Mouse (Mus musculus): ENCODE data around the gene Wnt3. TPM values are rescaled to one million over a fixed set of nuclear protein-coding genes. Genes with fewer than 3 reads are reported as not detected.

The Wnt3 gene
- polyA plus RNA-seq, 1 experiment: 10.4 TPM

GRCm38 (mm10) chr11:103856641-103857040 lies 82.7 kb downstream of the Wnt3 start:
- no peak overlapping the region for H3K9ac ChIP-seq (ENCODE audit: low read depth, poor library complexity, severe bottlenecking)
- H3K27me3 ChIP-seq (ENCODE audit: control insufficient read depth, insufficient read depth, low read length, poor library complexity, severe bottlenecking): no peaks in the 10 kb centered on the region
- TF ChIP-seq CTCF (IDR thresholded peaks at IDR 0.05; ENCODE audit: low read depth, low read length): no peak
- no peak for TF ChIP-seq EP300 (IDR thresholded peaks at IDR 0.05; ENCODE audit: insufficient read depth, low read depth, low read length)
- TF ChIP-seq POLR2A (IDR thresholded peaks at IDR 0.05; ENCODE audit: insufficient read depth, low read length): no peak
- no peak overlapping the region for H3K4me3 ChIP-seq (ENCODE audit: low read depth, low read length)
- no peaks in the 10 kb centered on the region for H3K4me1 ChIP-seq (ENCODE audit: control insufficient read depth, insufficient read depth, low read length)
- no peak overlapping the region for H3K27ac ChIP-seq (ENCODE audit: insufficient read depth, low read length)
- peaks cover 11% of the 10 kb centered on the region for H3K36me3 ChIP-seq (ENCODE audit: control insufficient read depth, insufficient read depth, low read length, poor library complexity, severe bottlenecking)
- no peaks in the 10 kb centered on the region for H3K9me3 ChIP-seq (replicated peaks; ENCODE audit: control insufficient read depth, insufficient read depth, low read length, poor library complexity, severe bottlenecking)

GRCm38 (mm10) chr11:103858760-103859159 lies 84.8 kb downstream of the Wnt3 start:
- Histone ChIP-seq H3K27me3 (ENCODE audit: control insufficient read depth, insufficient read depth, low read length, poor library complexity, severe bottlenecking) (no peaks in the 10 kb centered on the region), H3K4me3 (ENCODE audit: low read depth, low read length) (no peak overlapping the region), H3K9ac (ENCODE audit: low read depth, poor library complexity, severe bottlenecking) (no peak overlapping the region), H3K9me3 (replicated peaks; ENCODE audit: control insufficient read depth, insufficient read depth, low read length, poor library complexity, severe bottlenecking) (no peaks in the 10 kb centered on the region), H3K4me1 (ENCODE audit: control insufficient read depth, insufficient read depth, low read length) (no peaks in the 10 kb centered on the region), H3K27ac (ENCODE audit: insufficient read depth, low read length) (no peak overlapping the region), H3K36me3 (ENCODE audit: control insufficient read depth, insufficient read depth, low read length, poor library complexity, severe bottlenecking) (peaks cover 14% of the 10 kb centered on the region)
- TF ChIP-seq POLR2A (IDR thresholded peaks at IDR 0.05; ENCODE audit: insufficient read depth, low read length): no peak
- no peak for TF ChIP-seq CTCF (IDR thresholded peaks at IDR 0.05; ENCODE audit: low read depth, low read length)
- TF ChIP-seq EP300 (IDR thresholded peaks at IDR 0.05; ENCODE audit: insufficient read depth, low read depth, low read length): no peak

GRCm38 (mm10) chr11:103859933-103860610 lies 86.1 kb downstream of the Wnt3 start:
- TF ChIP-seq CTCF (IDR thresholded peaks at IDR 0.05; ENCODE audit: low read depth, low read length) (no peak), POLR2A (IDR thresholded peaks at IDR 0.05; ENCODE audit: insufficient read depth, low read length) (no peak), EP300 (IDR thresholded peaks at IDR 0.05; ENCODE audit: insufficient read depth, low read depth, low read length) (no peak)
- no peaks in the 10 kb centered on the region for H3K9me3 ChIP-seq (replicated peaks; ENCODE audit: control insufficient read depth, insufficient read depth, low read length, poor library complexity, severe bottlenecking)
- peaks cover 3% of the 10 kb centered on the region for H3K4me1 ChIP-seq (ENCODE audit: control insufficient read depth, insufficient read depth, low read length)
- H3K27ac ChIP-seq (ENCODE audit: insufficient read depth, low read length): no peak overlapping the region
- no peak overlapping the region for H3K4me3 ChIP-seq (ENCODE audit: low read depth, low read length)
- H3K27me3 ChIP-seq (ENCODE audit: control insufficient read depth, insufficient read depth, low read length, poor library complexity, severe bottlenecking): no peaks in the 10 kb centered on the region
- H3K9ac ChIP-seq (ENCODE audit: low read depth, poor library complexity, severe bottlenecking): no peak overlapping the region
- peaks cover 14% of the 10 kb centered on the region for H3K36me3 ChIP-seq (ENCODE audit: control insufficient read depth, insufficient read depth, low read length, poor library complexity, severe bottlenecking)

GRCm38 (mm10) chr11:103862951-103863350 lies 89.0 kb downstream of the Wnt3 start:
- Histone ChIP-seq H3K9me3 (replicated peaks; ENCODE audit: control insufficient read depth, insufficient read depth, low read length, poor library complexity, severe bottlenecking) (no peaks in the 10 kb centered on the region), H3K9ac (ENCODE audit: low read depth, poor library complexity, severe bottlenecking) (no peak overlapping the region), H3K4me1 (ENCODE audit: control insufficient read depth, insufficient read depth, low read length) (peaks cover 3% of the 10 kb centered on the region), H3K27ac (ENCODE audit: insufficient read depth, low read length) (no peak overlapping the region), H3K4me3 (ENCODE audit: low read depth, low read length) (no peak overlapping the region), H3K36me3 (ENCODE audit: control insufficient read depth, insufficient read depth, low read length, poor library complexity, severe bottlenecking) (peaks cover 12% of the 10 kb centered on the region), H3K27me3 (ENCODE audit: control insufficient read depth, insufficient read depth, low read length, poor library complexity, severe bottlenecking) (no peaks in the 10 kb centered on the region)
- no peak for TF ChIP-seq POLR2A (IDR thresholded peaks at IDR 0.05; ENCODE audit: insufficient read depth, low read length)
- no peak for TF ChIP-seq CTCF (IDR thresholded peaks at IDR 0.05; ENCODE audit: low read depth, low read length)
- TF ChIP-seq EP300 (IDR thresholded peaks at IDR 0.05; ENCODE audit: insufficient read depth, low read depth, low read length): no peak

- TF ChIP-seq EP300 (IDR thresholded peaks at IDR 0.05; ENCODE audit: insufficient read depth, low read depth, low read length) (no peak), CTCF (IDR thresholded peaks at IDR 0.05; ENCODE audit: low read depth, low read length) (no peak), POLR2A (IDR thresholded peaks at IDR 0.05; ENCODE audit: insufficient read depth, low read length) (no peak)
- peaks cover 8% of the 10 kb centered on the region for H3K36me3 ChIP-seq (ENCODE audit: control insufficient read depth, insufficient read depth, low read length, poor library complexity, severe bottlenecking)
- H3K4me1 ChIP-seq (ENCODE audit: control insufficient read depth, insufficient read depth, low read length): peaks cover 3% of the 10 kb centered on the region
- H3K4me3 ChIP-seq (ENCODE audit: low read depth, low read length): no peak overlapping the region
- no peak overlapping the region for H3K9ac ChIP-seq (ENCODE audit: low read depth, poor library complexity, severe bottlenecking)
- H3K27me3 ChIP-seq (ENCODE audit: control insufficient read depth, insufficient read depth, low read length, poor library complexity, severe bottlenecking): no peaks in the 10 kb centered on the region
- H3K27ac ChIP-seq (ENCODE audit: insufficient read depth, low read length): no peak overlapping the region
- no peaks in the 10 kb centered on the region for H3K9me3 ChIP-seq (replicated peaks; ENCODE audit: control insufficient read depth, insufficient read depth, low read length, poor library complexity, severe bottlenecking)
Observed at GRCm38 (mm10) chr11:103864486-103864885, 90.5 kb downstream of the Wnt3 start.

GRCm38 (mm10) chr11:103865346-103865745 lies 91.4 kb downstream of the Wnt3 start:
- Histone ChIP-seq H3K27ac (ENCODE audit: insufficient read depth, low read length) (no peak overlapping the region), H3K4me1 (ENCODE audit: control insufficient read depth, insufficient read depth, low read length) (peaks cover 3% of the 10 kb centered on the region), H3K9ac (ENCODE audit: low read depth, poor library complexity, severe bottlenecking) (no peak overlapping the region), H3K4me3 (ENCODE audit: low read depth, low read length) (no peak overlapping the region), H3K9me3 (replicated peaks; ENCODE audit: control insufficient read depth, insufficient read depth, low read length, poor library complexity, severe bottlenecking) (no peaks in the 10 kb centered on the region), H3K36me3 (ENCODE audit: control insufficient read depth, insufficient read depth, low read length, poor library complexity, severe bottlenecking) (peaks cover 8% of the 10 kb centered on the region), H3K27me3 (ENCODE audit: control insufficient read depth, insufficient read depth, low read length, poor library complexity, severe bottlenecking) (no peaks in the 10 kb centered on the region)
- no peak for TF ChIP-seq CTCF (IDR thresholded peaks at IDR 0.05; ENCODE audit: low read depth, low read length)
- TF ChIP-seq EP300 (IDR thresholded peaks at IDR 0.05; ENCODE audit: insufficient read depth, low read depth, low read length): no peak
- no peak for TF ChIP-seq POLR2A (IDR thresholded peaks at IDR 0.05; ENCODE audit: insufficient read depth, low read length)

Other genes with a start within 250 kb of the Wnt3 start
- not detected in 2 replicates for gene Gm884, start 153.0 kb upstream of the Wnt3 start, polyA plus RNA-seq (2011; ENCODE audit: insufficient read depth, insufficient read length, low read depth, missing spikeins)
- not detected in 2 replicates for gene Lyzl6, start 135.3 kb upstream of the Wnt3 start, polyA plus RNA-seq (2011; ENCODE audit: insufficient read depth, insufficient read length, low read depth, missing spikeins)
- gene Rprml, start 124.6 kb upstream of the Wnt3 start, polyA plus RNA-seq (2011; ENCODE audit: insufficient read depth, insufficient read length, low read depth, missing spikeins): not detected in 2 replicates
- 38.5 and 41.8 TPM in 2 replicates for gene Gosr2, start 76.3 kb upstream of the Wnt3 start, polyA plus RNA-seq (2011; ENCODE audit: insufficient read depth, insufficient read length, low read depth, missing spikeins)
- 0.22 TPM in 1 of 2 replicates, not detected in the other for gene Wnt9b, start 24.3 kb upstream of the Wnt3 start, polyA plus RNA-seq (2011; ENCODE audit: insufficient read depth, insufficient read length, low read depth, missing spikeins)
- gene Nsf, start 179.9 kb downstream of the Wnt3 start, polyA plus RNA-seq (2011; ENCODE audit: insufficient read depth, insufficient read length, low read depth, missing spikeins): 60.4 and 69.8 TPM in 2 replicates
- 16.7 and 16.9 TPM in 2 replicates for gene Arf2, start 192.6 kb downstream of the Wnt3 start, polyA plus RNA-seq (2011; ENCODE audit: insufficient read depth, insufficient read length, low read depth, missing spikeins)

Measured in ES-Bruce4 (cell line).